Mouse (Mus musculus): Measurements from ENCODE around the gene Insl5.

The Insl5 gene

GRCm38 (mm10) chr4:102990016-102990415 is 36.6 kb downstream of the Insl5 start:
- no peak for DNase-seq (ENCODE audit: low spot score)

DNA sequence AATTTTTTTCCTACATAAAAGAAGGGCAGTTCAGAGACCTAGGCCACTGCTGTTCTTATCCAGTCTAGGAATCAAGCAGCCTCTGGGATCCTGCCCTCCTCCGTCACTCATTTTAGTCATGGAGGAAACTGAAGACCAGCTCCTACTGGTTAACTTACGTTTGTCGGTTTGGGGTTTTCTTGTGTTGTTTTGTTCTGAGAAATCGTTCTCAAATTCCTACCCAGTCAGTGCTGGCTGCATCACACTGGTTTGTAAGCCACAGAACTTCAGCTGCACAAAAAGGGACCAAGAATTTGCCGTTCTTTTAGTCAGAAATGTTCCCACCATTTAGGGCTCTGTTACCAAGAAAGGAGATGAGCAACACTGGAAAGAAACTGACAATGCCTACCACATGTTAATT is 37.3 kb downstream of the Insl5 start:
- no peak for DNase-seq (ENCODE audit: low spot score)

DNA sequence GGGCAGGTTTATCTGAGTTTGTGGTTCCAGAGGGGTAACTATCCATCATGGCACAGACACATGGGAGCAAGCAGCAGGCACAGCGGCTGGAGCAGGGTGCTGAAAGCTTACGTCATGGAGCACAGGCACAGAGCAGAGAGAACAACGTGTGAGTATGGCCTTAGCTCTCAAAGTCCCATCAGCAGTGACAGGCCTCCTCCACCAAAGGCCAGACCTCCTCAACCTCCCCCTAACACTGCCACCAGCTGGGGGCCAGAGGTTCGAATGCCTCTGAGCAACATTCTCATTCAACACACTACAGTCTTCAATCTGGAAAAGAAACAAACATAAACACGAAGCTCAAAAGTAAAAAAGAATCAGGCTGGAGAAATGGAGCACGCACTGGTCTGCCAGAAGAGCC is 38.1 kb downstream of the Insl5 start:
- DNase-seq (ENCODE audit: low spot score), result no peak

- DNase-seq (ENCODE audit: low spot score), result no peak
These were observed 38.9 kb downstream of the Insl5 start for GRCm38 (mm10) chr4:102987756-102988155.

DNA sequence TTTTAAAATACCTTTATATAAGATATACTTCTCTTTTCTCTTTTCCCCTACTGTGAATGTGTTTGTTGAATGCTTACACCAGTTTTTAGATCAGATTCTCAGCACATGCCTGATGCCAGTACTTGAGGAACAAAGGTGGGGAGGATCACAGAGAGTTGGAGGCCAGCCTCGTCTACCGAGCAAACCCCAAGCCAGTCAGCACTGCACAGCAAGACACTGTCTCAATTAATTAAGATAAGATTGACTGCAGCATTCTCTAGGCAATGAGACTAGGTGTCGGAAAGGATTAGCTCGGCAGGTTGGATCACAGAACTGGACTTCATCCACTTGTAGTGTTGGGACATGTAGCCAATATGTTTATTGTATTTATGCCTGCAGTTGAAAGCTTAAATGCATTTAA is 39.3 kb downstream of the Insl5 start:
- DNase-seq (ENCODE audit: low spot score), result no peak

DNA sequence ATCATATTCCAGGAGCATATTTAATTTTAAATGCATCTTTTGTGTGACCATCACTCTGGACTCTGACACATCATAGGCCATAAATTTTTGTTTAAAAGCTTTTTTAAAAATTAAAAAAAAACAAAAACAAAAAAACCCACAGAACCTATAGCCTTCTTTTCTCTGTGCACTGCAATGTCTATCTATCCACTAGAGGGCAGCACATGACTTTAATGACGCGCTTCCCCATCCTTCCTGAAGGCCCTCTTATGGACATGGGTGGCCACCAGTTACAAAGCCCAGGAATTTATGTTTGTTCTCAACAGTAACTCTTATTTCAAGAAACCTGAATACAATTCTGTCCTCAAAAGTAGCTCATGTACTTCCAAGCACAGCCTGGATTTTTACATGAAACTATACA is 39.7 kb downstream of the Insl5 start:
- peak; percentile 50 for DNase-seq (ENCODE audit: low spot score)

DNA sequence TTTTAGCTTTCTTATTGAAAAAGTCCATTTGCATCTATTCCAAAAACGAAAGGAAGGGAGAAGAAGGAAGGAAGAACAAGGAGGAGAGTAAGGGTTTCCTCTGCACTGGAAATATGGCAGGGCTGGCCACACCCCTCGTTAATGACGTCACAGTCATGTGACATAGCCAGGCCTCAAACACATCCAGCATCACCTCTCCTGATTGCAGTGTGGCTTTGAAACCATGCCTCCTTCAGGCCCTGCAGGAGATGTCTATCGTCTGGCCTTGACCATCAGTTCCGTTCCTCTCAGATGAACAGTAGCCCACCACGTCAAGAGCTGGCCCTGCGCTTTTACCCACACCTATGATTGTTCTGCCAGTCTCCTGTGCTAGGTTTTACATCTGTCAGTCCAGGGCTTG is 40.5 kb downstream of the Insl5 start:
- no peak for DNase-seq (ENCODE audit: low spot score)

DNA sequence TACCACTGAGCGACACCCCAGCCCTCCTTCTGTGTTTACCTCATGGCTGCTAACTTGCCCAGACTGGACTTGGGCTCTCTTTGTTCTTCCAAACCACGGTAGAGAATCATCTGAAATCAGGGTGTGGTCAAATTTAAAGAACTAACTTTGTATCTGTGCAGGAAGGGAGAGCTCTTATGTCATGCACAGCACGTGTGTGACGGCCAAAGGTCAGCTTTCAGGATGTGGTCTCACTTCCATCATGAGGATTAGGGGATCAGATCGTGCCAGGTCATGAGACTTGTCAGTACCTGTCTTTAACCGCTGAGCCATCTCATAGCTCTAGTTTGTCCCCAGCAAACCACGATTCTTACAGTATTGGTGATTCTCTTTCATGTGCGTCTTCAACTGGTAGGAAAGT is 44.9 kb downstream of the Insl5 start:
- no peak for DNase-seq (ENCODE audit: low spot score)

GRCm38 (mm10) chr4:102979385-102979784 is 47.3 kb downstream of the Insl5 start:
- DNase-seq (ENCODE audit: low spot score), result no peak

DNA sequence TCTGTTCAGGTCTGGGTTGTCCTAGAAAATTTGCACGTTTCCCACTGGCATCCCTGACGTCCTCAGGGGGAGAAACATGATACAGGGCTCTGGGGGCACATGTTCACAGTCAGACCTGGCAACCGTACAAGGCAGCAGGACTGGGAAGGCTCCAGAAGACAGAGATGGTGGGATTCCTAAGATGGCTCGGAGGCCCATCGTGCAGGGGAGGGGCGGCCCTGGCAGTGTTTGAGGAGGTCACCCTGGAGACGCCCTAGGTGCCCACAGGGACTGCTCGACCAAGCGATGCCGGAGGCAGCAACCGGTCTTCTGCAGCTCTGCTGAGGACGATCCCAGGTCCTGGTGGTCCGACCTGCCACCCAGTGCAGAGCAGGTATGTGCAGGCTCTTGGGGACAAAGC is 48.2 kb downstream of the Insl5 start, which contains the start of gene Tctex1d1:
TSS of gene Tctex1d1 (plus strand) at position 167 of the 400 bp plus-strand sequence.
- DNase-seq (ENCODE audit: low spot score), result no peak

GRCm38 (mm10) chr4:102977778-102978321 is 48.8 kb downstream of the Insl5 start:
- DNase-seq (ENCODE audit: low spot score), result no peak

- DNase-seq (ENCODE audit: low spot score), result no peak
These were observed 50.1 kb downstream of the Insl5 start for GRCm38 (mm10) chr4:102976290-102977275.

DNA sequence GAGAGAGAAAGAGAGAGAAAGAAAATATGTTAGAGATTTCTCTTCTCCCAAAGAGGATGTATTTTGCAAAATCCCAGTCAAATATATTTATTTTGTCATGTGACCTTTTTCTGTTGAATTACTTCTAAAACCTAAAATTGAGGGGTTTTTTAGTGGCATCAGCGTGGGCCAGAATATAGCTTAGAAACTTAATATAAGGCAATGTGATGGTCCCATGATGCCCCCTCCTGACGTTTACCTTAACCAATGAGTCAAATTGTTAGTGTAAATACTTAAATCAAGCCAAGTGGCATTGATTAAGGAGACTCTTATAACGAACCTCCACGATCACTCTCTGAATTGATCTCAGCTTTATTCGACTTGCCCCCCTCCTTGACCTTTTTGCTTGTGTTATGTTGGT is 52.5 kb downstream of the Insl5 start:
- DNase-seq (ENCODE audit: low spot score), result no peak

GRCm38 (mm10) chr4:102972071-102972470 is 54.6 kb downstream of the Insl5 start:
- DNase-seq (ENCODE audit: low spot score), result no peak

GRCm38 (mm10) chr4:102971159-102971558 is 55.5 kb downstream of the Insl5 start:
- DNase-seq (ENCODE audit: low spot score), result no peak

GRCm38 (mm10) chr4:102969599-102969998 is 57.0 kb downstream of the Insl5 start:
- DNase-seq (ENCODE audit: low spot score), result no peak

Data from left cerebral cortex, adult 11 months (tissue).